Mouse (Mus musculus): ENCODE results near the gene Myo19. TPM values are rescaled to one million over a fixed set of nuclear protein-coding genes. Genes with fewer than 3 reads are reported as not detected.

Myo19 gene
- polyA plus RNA-seq, 1 experiment from 2014 or later: 7.7 TPM

GRCm38 (mm10) chr11:84960291-84960690, 80.3 kb downstream of the Myo19 start:
- peaks cover 18% of the 10 kb centered on the region for H3K4me1 ChIP-seq (ENCODE audit: control insufficient read depth, insufficient read depth, low read length)
- WGBS: 36% methylated on average over 3 of the region's 3 CpGs
- H3K9ac ChIP-seq (ENCODE audit: low read length): peak overlapping the region; percentile 28; the same call in 1 of the 2 replicates
- no peak overlapping the region for H3K4me2 ChIP-seq
- ATAC-seq (ENCODE audit: low FRiP score): no peak
- no peaks in the 10 kb centered on the region for H3K9me3 ChIP-seq (ENCODE audit: control insufficient read depth, low read length)
- peaks cover 30% of the 10 kb centered on the region for H3K27me3 ChIP-seq (ENCODE audit: control insufficient read depth, insufficient read depth, low read length)
- H3K27ac ChIP-seq (ENCODE audit: low read depth, low read length): no peak overlapping the region
- H3K4me3 ChIP-seq (ENCODE audit: low read depth, low read length): no peak overlapping the region
- DNase-seq (ENCODE audit: low spot score, missing footprints): peak; percentile 89
- H3K36me3 ChIP-seq (ENCODE audit: control insufficient read depth, insufficient read depth, low read length): no peaks in the 10 kb centered on the region

- WGBS: 58% methylated on average over 6 of the region's 6 CpGs
- Histone ChIP-seq H3K4me2 (no peak overlapping the region), H3K4me3 (ENCODE audit: low read depth, low read length) (no peak overlapping the region), H3K9me3 (ENCODE audit: control insufficient read depth, low read length) (no peaks in the 10 kb centered on the region), H3K27me3 (ENCODE audit: control insufficient read depth, insufficient read depth, low read length) (peaks cover 30% of the 10 kb centered on the region), H3K9ac (ENCODE audit: low read length) (no peak overlapping the region), H3K4me1 (ENCODE audit: control insufficient read depth, insufficient read depth, low read length) (peaks cover 18% of the 10 kb centered on the region), H3K36me3 (ENCODE audit: control insufficient read depth, insufficient read depth, low read length) (no peaks in the 10 kb centered on the region), H3K27ac (ENCODE audit: low read depth, low read length) (no peak overlapping the region)
- ATAC-seq (ENCODE audit: low FRiP score): no peak
- DNase-seq (ENCODE audit: low spot score, missing footprints): peak; percentile 35
Measured at GRCm38 (mm10) chr11:84960780-84961179, 80.8 kb downstream of the Myo19 start.

Small RNA genes lying within 50 kb of the gene (microRNA-seq; reads per million reads assigned to microRNA genes)
- gene Gm23564: not detected

Other genes starting within 250 kb of the Myo19 start
- gene Mrm1, start 60.6 kb upstream of the Myo19 start, polyA plus RNA-seq (2014; fragmentation: Nextera tagmentation; extraction: Ambion mirVana): 10.3 and 11.4 TPM in 2 replicates
- 12.2 and 12.6 TPM in 2 replicates for gene Dhrs11, start 51.2 kb upstream of the Myo19 start, polyA plus RNA-seq (2014; fragmentation: Nextera tagmentation; extraction: Ambion mirVana)
- gene Ggnbp2, start 9.3 kb upstream of the Myo19 start, polyA plus RNA-seq (2014; fragmentation: Nextera tagmentation; extraction: Ambion mirVana): 71.0 and 75.4 TPM in 2 replicates
- 3.1 and 3.9 TPM in 2 replicates for gene Pigw, start 137 bp downstream of the Myo19 start, polyA plus RNA-seq (2014; fragmentation: Nextera tagmentation; extraction: Ambion mirVana)
- 69.4 and 72.4 TPM in 2 replicates for gene Znhit3, start 36.2 kb downstream of the Myo19 start, polyA plus RNA-seq (2014; fragmentation: Nextera tagmentation; extraction: Ambion mirVana)
- gene Car4, start 77.6 kb downstream of the Myo19 start, polyA plus RNA-seq (2014; fragmentation: Nextera tagmentation; extraction: Ambion mirVana): 5.5 and 6.6 TPM in 2 replicates